Mouse (Mus musculus) cerebellum, adult 2 months (tissue): ENCODE results near the gene Nrxn2.

ENCODE experiments used
- CTCF ChIP-seq: fragments of 200-500 bp; IDR thresholded peaks from 2 replicates; pipeline ENCODE4 v1.5.1; 2011; ENCODE audit warnings: low read depth, mild to moderate bottlenecking, control low read depth, low read length, moderate library complexity, borderline replicate concordance; ENCODE audit not compliant: insufficient read depth
- POLR2A ChIP-seq: fragments of 200-500 bp; IDR thresholded peaks from 2 replicates; pipeline ENCODE4 v1.6.1; 2011; ENCODE audit warnings: low read length, control low read depth, borderline replicate concordance; ENCODE audit not compliant: insufficient read depth

GRCm38 (mm10) chr19:6527439-6527838, 108.9 kb downstream of the Nrxn2 start:
- TF ChIP-seq POLR2A = peak; percentile 10; the same call in 1 of the 2 replicates
- TF ChIP-seq CTCF = no peak; the same call in 1 of the 2 replicates
